Mouse (Mus musculus) induced T-regulatory cell, adult 2 months (primary cell): ENCODE data around the gene Man2b2.

Source experiments
- DNase-seq: peaks from one replicate; pipeline ENCODE4 v3.0.0-alpha.2; 2012; ENCODE audit warnings: low read depth

Gene Man2b2

DNA sequence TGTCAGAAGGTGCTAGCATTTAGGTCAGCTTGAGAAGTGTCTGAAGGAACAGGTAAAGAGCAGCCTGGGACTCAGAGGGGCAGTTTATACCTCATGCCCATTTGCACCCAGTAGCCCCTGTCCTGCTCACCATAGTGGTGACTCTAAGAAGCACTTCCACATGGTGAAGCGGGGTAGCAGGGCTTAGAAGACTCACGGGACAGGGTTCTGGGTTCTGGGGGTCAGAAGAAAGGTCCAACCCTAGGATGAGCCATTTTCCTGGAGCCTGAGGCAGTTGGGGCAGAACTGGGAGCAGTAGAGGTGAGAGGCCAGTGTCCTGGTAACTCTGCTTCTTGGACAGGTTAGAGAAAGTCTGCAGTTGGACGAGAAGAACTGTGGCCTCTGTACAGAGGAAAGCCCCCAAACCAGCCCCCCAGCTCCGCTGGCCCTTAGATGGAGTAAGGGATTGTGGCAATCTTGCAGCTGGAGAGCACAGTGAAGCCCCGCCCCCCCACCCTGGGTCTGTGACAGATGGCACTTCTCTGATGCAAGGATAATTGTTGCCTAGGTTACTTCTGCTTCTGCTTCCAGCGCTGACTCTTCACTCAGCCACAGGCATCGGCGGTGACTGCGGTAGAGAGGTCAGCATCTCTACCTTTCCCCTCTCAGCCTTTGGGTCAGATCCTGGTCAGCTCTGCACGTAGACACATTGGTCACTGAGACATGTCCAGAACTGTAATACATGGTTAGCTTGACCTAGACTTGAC is 63.3 kb downstream of the Man2b2 start:
- no peak for DNase-seq

GRCm38 (mm10) chr5:36759848-36760247 is 70.6 kb downstream of the Man2b2 start:
- DNase-seq, result no peak

DNA sequence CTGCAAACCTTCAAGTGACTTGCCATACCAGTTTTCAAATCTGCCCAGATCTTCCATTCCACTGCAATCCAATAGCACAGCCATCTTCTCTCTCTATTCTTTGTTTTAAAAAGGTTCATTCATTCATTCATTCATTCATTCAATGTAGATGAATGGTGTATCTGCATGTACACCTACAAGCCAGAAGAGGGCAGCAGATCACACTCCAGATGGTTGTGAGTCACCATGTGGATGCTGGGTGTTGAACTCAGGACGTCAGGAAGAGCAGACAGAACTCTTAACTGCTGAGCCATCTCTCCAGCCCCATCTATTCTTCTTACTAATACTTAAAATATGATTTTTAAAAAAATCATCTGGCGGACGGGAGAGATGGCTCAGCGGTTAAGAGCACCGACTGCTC is 73.4 kb downstream of the Man2b2 start:
- peak; percentile 58 for DNase-seq
